Mouse (Mus musculus) neural tube, embryonic 11.5 days (tissue): Measurements from ENCODE around the gene Nepro. TPM values are rescaled to one million over a fixed set of nuclear protein-coding genes. Genes with fewer than 3 reads are reported as not detected.

Experiments used
- ATAC-seq: fragments of 200-750 bp; cut with Nextera tagmentation; 2 replicates; pipeline ENCODE4 v1.8.0; 2017; ENCODE audit warnings: moderate number of reproducible peaks, mild to moderate bottlenecking, moderate TSS enrichment, moderate library complexity; ENCODE audit not compliant: insufficient read depth, low FRiP score, low TSS enrichment
- DNase-seq: peaks from one replicate; pipeline ENCODE4 v3.0.0-alpha.2; 2015; ENCODE audit warnings: low spot score
- H3K27ac ChIP-seq: fragments of 300-500 bp; sonication (generic); 2 replicates; pipeline ENCODE4 v1.5.1; 2014; ENCODE audit warnings: low read depth, mild to moderate bottlenecking, low read length
- H3K27me3 ChIP-seq: fragments of 300-500 bp; sonication (generic); 2 replicates; pipeline ENCODE4 v1.6.1; 2014; ENCODE audit warnings: mild to moderate bottlenecking, low read length, mixed read lengths; ENCODE audit not compliant: control insufficient read depth, insufficient read depth
- H3K36me3 ChIP-seq: fragments of 300-500 bp; sonication (generic); 2 replicates; pipeline ENCODE4 v1.6.1; 2014; ENCODE audit warnings: mild to moderate bottlenecking, low read length, moderate library complexity, mixed read lengths; ENCODE audit not compliant: control insufficient read depth, insufficient read depth
- H3K4me1 ChIP-seq: fragments of 300-500 bp; sonication (generic); 2 replicates; pipeline ENCODE4 v1.6.1; 2014; ENCODE audit warnings: low read length, mixed read lengths; ENCODE audit not compliant: control insufficient read depth, insufficient read depth
- H3K4me2 ChIP-seq: fragments of 300-500 bp; sonication (generic); 2 replicates; pipeline ENCODE4 v1.6.1; 2014; ENCODE audit warnings: low read depth, mild to moderate bottlenecking, moderate library complexity
- H3K4me3 ChIP-seq: fragments of 300-500 bp; sonication (generic); 2 replicates; pipeline ENCODE4 v1.5.1; 2014; ENCODE audit warnings: low read depth, low read length
- H3K9ac ChIP-seq: fragments of 300-500 bp; sonication (generic); 2 replicates; pipeline ENCODE4 v1.6.1; 2014; ENCODE audit warnings: mild to moderate bottlenecking, low read length
- H3K9me3 ChIP-seq: fragments of 300-500 bp; sonication (generic); 2 replicates; pipeline ENCODE4 v1.6.1; 2016; ENCODE audit warnings: low read length; ENCODE audit not compliant: control insufficient read depth
- WGBS: fragments of 180-500 bp; shearing (Covaris S2); extraction: QIAGEN DNeasy Blood & Tissue Kit; methylation state at CpG from one replicate; pipeline ENCODE4 v1.1.7; 2014; 5-methylcytosine and 5-hydroxymethylcytosine counted together
- polyA plus RNA-seq: library from polyadenylated mRNA; unstranded; fragments of >200 nt; fragmentation: Nextera tagmentation; extraction: Ambion mirVana; gene quantifications from 2 replicates; pipeline ENCODE4 v1.2.1, GENCODE M21; 2014

Gene Nepro
- polyA plus RNA-seq, 1 experiment from 2014 or later = 12.3 TPM

GRCm38 (mm10) chr16:44695859-44696620 lies 28.1 kb upstream of the Nepro start:
- no peaks in the 10 kb centered on the region for H3K27me3 ChIP-seq
- no peak overlapping the region for H3K4me3 ChIP-seq
- H3K4me1 ChIP-seq = 0 out of 2 replicates have a peak, but pooled peaks cover 5% of the 10 kb centered on the region
- no peak overlapping the region for H3K4me2 ChIP-seq
- no peak for ATAC-seq
- WGBS = 52% methylated on average over 12 of the region's 12 CpGs
- H3K9ac ChIP-seq = no peak overlapping the region
- no peak for DNase-seq
- H3K36me3 ChIP-seq = no peaks in the 10 kb centered on the region
- no peak overlapping the region for H3K27ac ChIP-seq
- H3K9me3 ChIP-seq = no peaks in the 10 kb centered on the region

- H3K4me3 ChIP-seq = no peak overlapping the region
- H3K9ac ChIP-seq = no peak overlapping the region
- H3K9me3 ChIP-seq = no peaks in the 10 kb centered on the region
- ATAC-seq = no peak
- WGBS = 89% methylated on average over 5 of the region's 5 CpGs
- DNase-seq = no peak
- H3K27ac ChIP-seq = no peak overlapping the region
- H3K4me1 ChIP-seq = 0 out of 2 replicates have a peak, but pooled peaks cover 5% of the 10 kb centered on the region
- no peaks in the 10 kb centered on the region for H3K36me3 ChIP-seq
- no peaks in the 10 kb centered on the region for H3K27me3 ChIP-seq
- no peak overlapping the region for H3K4me2 ChIP-seq
Observed at GRCm38 (mm10) chr16:44697473-44698205, 26.5 kb upstream of the Nepro start.

- DNase-seq (no peak), ATAC-seq (no peak)
- H3K27me3 ChIP-seq = no peaks in the 10 kb centered on the region
- H3K9me3 ChIP-seq = no peaks in the 10 kb centered on the region
- 0 out of 2 replicates have a peak, but pooled peaks cover under 1% of the 10 kb centered on the region for H3K4me1 ChIP-seq
- no peak overlapping the region for H3K9ac ChIP-seq
- 87% methylated on average over 3 of the region's 3 CpGs for WGBS
- H3K4me2 ChIP-seq = no peak overlapping the region
- no peak overlapping the region for H3K27ac ChIP-seq
- H3K36me3 ChIP-seq = no peaks in the 10 kb centered on the region
- no peak overlapping the region for H3K4me3 ChIP-seq
Observed at GRCm38 (mm10) chr16:44701155-44701554, 22.9 kb upstream of the Nepro start.

GRCm38 (mm10) chr16:44702272-44702671 lies 21.8 kb upstream of the Nepro start:
- H3K36me3 ChIP-seq = no peaks in the 10 kb centered on the region
- H3K27me3 ChIP-seq = no peaks in the 10 kb centered on the region
- no peaks in the 10 kb centered on the region for H3K4me1 ChIP-seq
- H3K27ac ChIP-seq = no peak overlapping the region
- H3K4me3 ChIP-seq = no peak overlapping the region
- no peaks in the 10 kb centered on the region for H3K9me3 ChIP-seq
- DNase-seq (no peak), ATAC-seq (no peak)
- no peak overlapping the region for H3K4me2 ChIP-seq
- WGBS = 64% methylated on average over 5 of the region's 5 CpGs
- H3K9ac ChIP-seq = no peak overlapping the region

GRCm38 (mm10) chr16:44703458-44703857 lies 20.6 kb upstream of the Nepro start:
- H3K36me3 ChIP-seq = no peaks in the 10 kb centered on the region
- H3K27me3 ChIP-seq = no peaks in the 10 kb centered on the region
- no peak overlapping the region for H3K27ac ChIP-seq
- DNase-seq (no peak), ATAC-seq (no peak)
- no peaks in the 10 kb centered on the region for H3K4me1 ChIP-seq
- WGBS = 66% methylated on average over 4 of the region's 4 CpGs
- H3K4me3 ChIP-seq = no peak overlapping the region
- H3K9me3 ChIP-seq = no peaks in the 10 kb centered on the region
- H3K4me2 ChIP-seq = no peak overlapping the region
- no peak overlapping the region for H3K9ac ChIP-seq

- Histone ChIP-seq H3K27me3 (no peaks in the 10 kb centered on the region), H3K27ac (0 out of 2 replicates have a peak overlapping the region, but pooled peaks have one; percentile 44), H3K9ac (no peak overlapping the region), H3K4me2 (no peak overlapping the region), H3K4me1 (0 out of 2 replicates have a peak, but pooled peaks cover 2% of the 10 kb centered on the region), H3K4me3 (no peak overlapping the region), H3K36me3 (no peaks in the 10 kb centered on the region), H3K9me3 (no peaks in the 10 kb centered on the region)
- DNase-seq (peak; percentile 46), ATAC-seq (peak; percentile 58; the same call in 1 of the 2 replicates)
- WGBS = 48% methylated on average over 10 of the region's 10 CpGs
Observed at GRCm38 (mm10) chr16:44716305-44717140, 7.6 kb upstream of the Nepro start.

GRCm38 (mm10) chr16:44717141-44717634 lies 6.9 kb upstream of the Nepro start:
- DNase-seq (no peak), ATAC-seq (peak; percentile 38; the same call in 1 of the 2 replicates)
- no peak overlapping the region for H3K27ac ChIP-seq
- H3K4me3 ChIP-seq = no peak overlapping the region
- 87% methylated on average over 2 of the region's 2 CpGs for whole genome bisulfite sequencing
- H3K36me3 ChIP-seq = no peaks in the 10 kb centered on the region
- no peak overlapping the region for H3K4me2 ChIP-seq
- no peak overlapping the region for H3K9ac ChIP-seq
- 0 out of 2 replicates have a peak, but pooled peaks cover 2% of the 10 kb centered on the region for H3K4me1 ChIP-seq
- no peaks in the 10 kb centered on the region for H3K27me3 ChIP-seq
- no peaks in the 10 kb centered on the region for H3K9me3 ChIP-seq

- Histone ChIP-seq H3K27me3 (no peaks in the 10 kb centered on the region), H3K4me3 (no peak overlapping the region), H3K4me1 (0 out of 2 replicates have a peak, but pooled peaks cover 2% of the 10 kb centered on the region), H3K9ac (no peak overlapping the region), H3K9me3 (no peaks in the 10 kb centered on the region), H3K36me3 (no peaks in the 10 kb centered on the region), H3K4me2 (no peak overlapping the region), H3K27ac (no peak overlapping the region)
- no peak for ATAC-seq
- no peak for DNase-seq
- WGBS = 83% methylated on average over 2 of the region's 2 CpGs
Observed at GRCm38 (mm10) chr16:44717838-44718237, 6.3 kb upstream of the Nepro start.
